Mouse (Mus musculus) heart, postnatal 0 days (tissue): ENCODE measurements around the gene Tmprss6.

Source experiments
- CTCF ChIP-seq: IDR thresholded peaks from 2 replicates; pipeline ENCODE4 v1.5.1; 2016; ENCODE audit warnings: antibody characterized with exemption, control low read depth, low read depth
- EP300 ChIP-seq: IDR thresholded peaks from 2 replicates; pipeline ENCODE4 v1.6.1; 2016; ENCODE audit warnings: antibody characterized with exemption, low read depth

DNA sequence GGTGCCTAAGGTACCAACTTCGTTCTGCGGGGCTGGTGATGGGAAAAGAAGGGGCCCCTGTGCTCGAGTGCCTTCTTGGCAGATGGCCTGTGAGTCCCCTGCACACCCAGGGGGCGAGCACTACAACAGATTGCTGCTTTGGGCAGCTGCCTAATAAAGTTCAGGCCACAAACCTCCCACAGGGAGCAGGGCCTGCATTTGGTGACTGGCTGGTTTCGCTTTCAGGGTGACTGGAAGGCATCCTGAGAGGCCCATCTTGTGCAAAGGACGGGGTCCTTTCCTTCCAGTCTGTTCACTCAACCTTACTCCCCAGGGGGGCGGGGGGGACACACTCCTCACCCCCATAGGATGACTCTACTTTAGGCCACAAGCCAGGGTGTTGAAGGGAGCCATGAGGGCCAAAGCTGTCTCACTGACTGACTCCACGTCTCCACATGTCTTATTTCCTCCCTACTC is 41.7 kb upstream of the Tmprss6 start:
- TF ChIP-seq EP300 = no peak
- TF ChIP-seq CTCF = no peak
